In genomic region chr7:12421741-12422140, GRCm38 (mm10) we compare ENCODE assay signal across 9 mouse cellular contexts. TPM values are rescaled to one million over a fixed set of nuclear protein-coding genes. Genes with fewer than 3 reads are reported as not detected.
DNase-seq lines count a peak whose midpoint lies in the region; ATAC-seq and TF ChIP-seq lines count a peak whose summit lies in the region.
"Had no signal": no experiment of that assay in that cellular context is flagged by ENCODE, and none has a peak within 500 bp of the region (broad histone marks: within the 10 kb centered on the region; RNA-seq: fewer than 3 reads in every experiment).

No protein-coding gene starts in this region.

- DNase-seq in embryo, embryonic 9.5 days (ENCODE audit: extremely low spot score) = peak; percentile 1
- DNase-seq in embryo, embryonic 10 days (ENCODE audit: low spot score) = no peak
- no peak for DNase-seq in spleen, adult 2 months (ENCODE audit: low read depth in 1 of 2, low spot score in 2 of 2)
- DNase-seq in spleen, postnatal 14 days (ENCODE audit: low spot score in 2 of 2) = no peak
- peak; percentile 22 for DNase-seq in limb, embryonic 11.5 days (ENCODE audit: low spot score)
- no peak for DNase-seq in layer of hippocampus, adult 11-12 months (ENCODE audit: low spot score)
- no peak for DNase-seq in ovary, postnatal 36 days (ENCODE audit: low spot score)

- TF ChIP-seq POLR2A in spleen, adult 2 months (IDR thresholded peaks at IDR 0.05; ENCODE audit: low read depth, low read length) = no peak
- TF ChIP-seq POLR2A in small intestine, adult 2 months (IDR thresholded peaks at IDR 0.05; ENCODE audit: low read depth, low read length) = no peak

- peak overlapping the region; percentile 54 for H3K4me2 ChIP-seq in limb, embryonic 11.5 days (ENCODE audit: low read depth, severe bottlenecking)

- TF ChIP-seq CTCF in spleen, adult 2 months (IDR thresholded peaks at IDR 0.05; ENCODE audit: extremely low read depth, insufficient read depth, insufficient read length, insufficient replicate concordance) = no peak
- no peak for TF ChIP-seq CTCF in small intestine, adult 2 months (IDR thresholded peaks at IDR 0.05; ENCODE audit: extremely low read depth, insufficient read length, insufficient replicate concordance, low read depth, low read length)

- 65% methylated on average over 5 of the region's 5 CpGs for WGBS in spleen, adult 2 months
- 61% methylated on average over 5 of the region's 5 CpGs for WGBS in limb, embryonic 11.5 days
- WGBS in small intestine, adult 2 months = 44% methylated on average over 5 of the region's 5 CpGs

- no peaks in the 10 kb centered on the region for H3K4me1 ChIP-seq in spleen, adult 2 months (ENCODE audit: control insufficient read depth, insufficient read depth, insufficient read length)
- no peaks in the 10 kb centered on the region for H3K4me1 ChIP-seq in limb, embryonic 11.5 days (ENCODE audit: control insufficient read depth, insufficient read depth, low read length)
- H3K4me1 ChIP-seq in small intestine, adult 2 months (ENCODE audit: control insufficient read depth, insufficient read depth, insufficient read length, low read length) = no peaks in the 10 kb centered on the region; the same call in 1 of the 2 replicates

- no peak for ATAC-seq in limb, embryonic 11.5 days (ENCODE audit: insufficient number of reproducible peaks, low FRiP score, low TSS enrichment, low read depth)

- peak overlapping the region; percentile 82 for H3K9ac ChIP-seq in limb, embryonic 11.5 days (ENCODE audit: low read length)

- no peaks in the 10 kb centered on the region for H3K36me3 ChIP-seq in spleen, adult 2 months (ENCODE audit: control insufficient read depth, insufficient read depth, low read length)
- H3K36me3 ChIP-seq in limb, embryonic 11.5 days (ENCODE audit: control insufficient read depth, insufficient read depth, low read length) = peaks cover 2% of the 10 kb centered on the region; the same call in 1 of the 2 replicates
- peaks cover 2% of the 10 kb centered on the region for H3K36me3 ChIP-seq in small intestine, adult 2 months (ENCODE audit: control insufficient read depth, insufficient read depth, low read length)

- H3K27me3 ChIP-seq in spleen, adult 2 months (ENCODE audit: control insufficient read depth, insufficient read depth, low read length) = no peaks in the 10 kb centered on the region
- H3K27me3 ChIP-seq in limb, embryonic 11.5 days (ENCODE audit: control insufficient read depth, insufficient read depth, low read length) = no peaks in the 10 kb centered on the region
- no peaks in the 10 kb centered on the region for H3K27me3 ChIP-seq in small intestine, adult 2 months (ENCODE audit: control insufficient read depth, insufficient read depth, low read length)

- H3K4me3 ChIP-seq in spleen, adult 2 months (ENCODE audit: extremely low read depth, insufficient read depth, insufficient read length) = peak overlapping the region; percentile 78; the same call in 1 of the 2 replicates
- peak overlapping the region; percentile 52 for H3K4me3 ChIP-seq in limb, embryonic 11.5 days (ENCODE audit: low read depth, low read length)
- H3K4me3 ChIP-seq in small intestine, adult 2 months (ENCODE audit: low read depth, low read length) = peak overlapping the region; percentile 70

- H3K9me3 ChIP-seq in limb, embryonic 11.5 days (ENCODE audit: control insufficient read depth, low read length) = no peaks in the 10 kb centered on the region

- no peak overlapping the region for H3K27ac ChIP-seq in spleen, adult 2 months (ENCODE audit: insufficient read depth, low read length)
- no peak overlapping the region for H3K27ac ChIP-seq in limb, embryonic 11.5 days (replicated peaks; ENCODE audit: low read depth, low read length)
- H3K27ac ChIP-seq in small intestine, adult 2 months (ENCODE audit: insufficient read depth, low read depth, low read length) = no peak overlapping the region

RNA-seq across cellular contexts. Expression of gene Zfp551, which starts 0.8 kb away (rescaled TPM):
- 0.27 and 0.39 TPM in 2 replicates for polyA plus RNA-seq in spleen, adult 2 months (2012; rRNA removed)
- polyA plus RNA-seq in limb, embryonic 11.5 days (2014; fragmentation: Nextera tagmentation; extraction: Ambion mirVana) = 4.6 and 5.3 TPM in 2 replicates
- polyA plus RNA-seq in small intestine, adult 2 months (2012; rRNA removed) = 0.06 and 0.09 TPM in 2 replicates

RNA-seq across cellular contexts. Expression of gene Vmn1r84, which starts 52.7 kb away (rescaled TPM):
- polyA plus RNA-seq in spleen, adult 2 months (2012; rRNA removed) = not detected in 2 replicates
- not detected in 2 replicates for polyA plus RNA-seq in limb, embryonic 11.5 days (2014; fragmentation: Nextera tagmentation; extraction: Ambion mirVana)
- not detected in 2 replicates for polyA plus RNA-seq in small intestine, adult 2 months (2012; rRNA removed)
- polyA plus RNA-seq: large intestine, adult 2 months had no signal

RNA-seq across cellular contexts. Expression of gene Zfp606, which starts 56.4 kb away (rescaled TPM):
- 2.2 and 2.6 TPM in 2 replicates for polyA plus RNA-seq in spleen, adult 2 months (2012; rRNA removed)
- polyA plus RNA-seq in limb, embryonic 11.5 days (2014; fragmentation: Nextera tagmentation; extraction: Ambion mirVana) = 39.6 and 39.8 TPM in 2 replicates
- 1.0 and 1.1 TPM in 2 replicates for polyA plus RNA-seq in small intestine, adult 2 months (2012; rRNA removed)

Comparison
In these comparisons a context has a peak if more than half of its experiments do, and no peak if none do; other contexts are left out.
1. DNase-seq: peak in embryo, embryonic 9.5 days (single experiment) and limb, embryonic 11.5 days (single experiment); none in embryo, embryonic 10 days (single experiment), spleen, adult 2 months (0 of 2), spleen, postnatal 14 days (0 of 2), layer of hippocampus, adult 11-12 months (single experiment) and ovary, postnatal 36 days (single experiment).
2. RNA of gene Zfp606, which starts 56.4 kb away (polyA plus RNA-seq): 39.6 to 39.8 TPM in limb, embryonic 11.5 days; 2.2 to 2.6 TPM in spleen, adult 2 months and 1.0 to 1.1 TPM in small intestine, adult 2 months; every median in the first group is over 10 times any median in the second.
3. Peak in every context shown above with its lines, with median percentiles within 50 percentile points of each other: H3K4me3 ChIP-seq.